Mouse (Mus musculus): ENCODE measurements around the gene Gm20547. TPM values are rescaled to one million over a fixed set of nuclear protein-coding genes. Genes with fewer than 3 reads are reported as not detected.
"Not testable (repeated sequence)": the region's sequence is repeated elsewhere in the genome, so short reads cannot be mapped to it uniquely, and the experiment has no call there.

Gene Gm20547
- polyA plus RNA-seq, 1 experiment from 2014 or later, result not detected

GRCm38 (mm10) chr17:34814818-34815370 is 66.9 kb downstream of the Gm20547 start:
- no peaks in the 10 kb centered on the region for H3K27me3 ChIP-seq
- no peaks in the 10 kb centered on the region; the same call in 1 of the 2 replicates for H3K4me1 ChIP-seq (replicated peaks)
- whole genome bisulfite sequencing (ENCODE audit: insufficient replicate concordance), result 63% methylated on average over 7 of the region's 7 CpGs
- ATAC-seq (ENCODE audit: low read depth) (no peak), DNase-seq (no peak)
- no peak overlapping the region for H3K27ac ChIP-seq
- H3K4me3 ChIP-seq (replicated peaks), result no peak overlapping the region
- no peak overlapping the region for H3K4me2 ChIP-seq
- no peak overlapping the region for H3K9ac ChIP-seq
- no peaks in the 10 kb centered on the region for H3K9me3 ChIP-seq (replicated peaks)
- H3K36me3 ChIP-seq, result no peaks in the 10 kb centered on the region

- not testable (repeated sequence) for H3K4me1 ChIP-seq (replicated peaks); H3K9me3 ChIP-seq (replicated peaks); H3K4me3 ChIP-seq (replicated peaks); H3K36me3 ChIP-seq; H3K27ac ChIP-seq; H3K27me3 ChIP-seq; H3K4me2 ChIP-seq; ATAC-seq (ENCODE audit: low read depth); H3K9ac ChIP-seq
- 46% methylated on average over 12 of the region's 12 CpGs for WGBS (ENCODE audit: insufficient replicate concordance)
- DNase-seq, result peak; percentile 19
Observed at GRCm38 (mm10) chr17:34813747-34814146, 68.1 kb downstream of the Gm20547 start.

- Histone ChIP-seq H3K9me3 (replicated peaks) (no peaks in the 10 kb centered on the region), H3K9ac (no peak overlapping the region), H3K36me3 (no peaks in the 10 kb centered on the region), H3K4me2 (no peak overlapping the region), H3K27ac (no peak overlapping the region), H3K4me1 (replicated peaks) (no peaks in the 10 kb centered on the region; the same call in 1 of the 2 replicates), H3K27me3 (no peaks in the 10 kb centered on the region), H3K4me3 (replicated peaks) (no peak overlapping the region)
- DNase-seq (no peak), ATAC-seq (ENCODE audit: low read depth) (no peak)
- WGBS (ENCODE audit: insufficient replicate concordance), result 61% methylated on average over 15 of the region's 15 CpGs
Observed at GRCm38 (mm10) chr17:34811275-34811674, 70.6 kb downstream of the Gm20547 start.

DNA sequence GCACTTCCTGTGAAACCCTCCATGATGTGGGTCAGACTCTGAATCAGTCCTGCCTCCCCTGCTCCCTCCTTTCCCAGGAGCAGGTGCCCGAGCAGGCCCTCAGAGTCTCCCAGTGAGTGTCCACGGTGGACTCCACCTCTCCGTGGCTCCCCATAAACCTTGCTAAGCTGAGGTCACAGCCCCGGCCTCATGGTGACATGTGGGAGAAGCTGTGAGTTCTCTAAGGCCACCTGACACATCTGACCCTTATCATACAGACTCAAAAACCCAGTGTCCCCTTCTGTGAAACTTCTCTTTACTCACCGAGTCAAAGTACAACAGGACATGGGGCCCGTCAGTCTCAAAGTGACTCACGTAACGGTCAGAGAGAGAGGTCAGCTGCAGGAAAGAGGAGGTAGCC is 71.0 kb downstream of the Gm20547 start:
- 65% methylated on average over 8 of the region's 8 CpGs for WGBS (ENCODE audit: insufficient replicate concordance)
- H3K36me3 ChIP-seq; H3K4me3 ChIP-seq (replicated peaks); H3K9ac ChIP-seq; ATAC-seq (ENCODE audit: low read depth); H3K4me1 ChIP-seq (replicated peaks); H3K4me2 ChIP-seq; H3K27me3 ChIP-seq; H3K9me3 ChIP-seq (replicated peaks); DNase-seq; H3K27ac ChIP-seq: not testable (repeated sequence)

- not testable (repeated sequence) for H3K4me3 ChIP-seq (replicated peaks); H3K4me1 ChIP-seq (replicated peaks); H3K27me3 ChIP-seq; DNase-seq; H3K9ac ChIP-seq; ATAC-seq (ENCODE audit: low read depth); H3K4me2 ChIP-seq; H3K27ac ChIP-seq; H3K9me3 ChIP-seq (replicated peaks); H3K36me3 ChIP-seq
- WGBS (ENCODE audit: insufficient replicate concordance), result 63% methylated on average over 5 of the region's 5 CpGs
Observed at GRCm38 (mm10) chr17:34810411-34810810, 71.4 kb downstream of the Gm20547 start.

GRCm38 (mm10) chr17:34808599-34809205 is 73.1 kb downstream of the Gm20547 start:
- ATAC-seq (ENCODE audit: low read depth) (peak; percentile 53; the same call in 1 of the 2 replicates), DNase-seq (no peak)
- Histone ChIP-seq H3K4me3 (replicated peaks) (no peak overlapping the region), H3K27ac (peak overlapping the region; percentile 55; the same call in 1 of the 2 replicates), H3K9me3 (replicated peaks) (peaks cover 6% of the 10 kb centered on the region; the same call in 1 of the 2 replicates), H3K9ac (no peak overlapping the region), H3K27me3 (no peaks in the 10 kb centered on the region), H3K4me2 (no peak overlapping the region), H3K4me1 (replicated peaks) (no peaks in the 10 kb centered on the region; the same call in 1 of the 2 replicates), H3K36me3 (no peaks in the 10 kb centered on the region)
- 57% methylated on average over 6 of the region's 6 CpGs for WGBS (ENCODE audit: insufficient replicate concordance)

DNA sequence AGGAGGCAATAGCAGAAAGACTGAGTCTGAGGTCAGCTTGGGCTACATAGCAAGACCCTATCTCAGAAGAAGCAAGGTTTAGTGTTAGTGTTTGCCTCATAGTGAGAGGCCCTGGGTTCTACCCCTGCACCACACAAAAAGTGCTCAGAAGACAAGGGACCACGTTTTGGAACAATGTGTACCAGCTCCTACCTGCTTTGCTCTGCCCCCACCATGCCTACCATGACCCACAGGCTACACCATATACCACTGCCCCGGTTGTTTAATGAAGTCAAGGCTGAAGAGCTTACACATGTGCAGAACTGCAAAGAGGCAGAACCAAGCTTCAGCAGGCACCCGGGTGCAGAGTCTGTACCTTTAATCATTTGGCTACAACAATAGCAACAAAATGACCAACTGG is 74.7 kb downstream of the Gm20547 start:
- Histone ChIP-seq H3K9ac (no peak overlapping the region), H3K4me2 (no peak overlapping the region), H3K27ac (no peak overlapping the region), H3K4me1 (replicated peaks) (no peaks in the 10 kb centered on the region; the same call in 1 of the 2 replicates), H3K27me3 (no peaks in the 10 kb centered on the region), H3K9me3 (replicated peaks) (peaks cover 6% of the 10 kb centered on the region; the same call in 1 of the 2 replicates), H3K4me3 (replicated peaks) (no peak overlapping the region), H3K36me3 (no peaks in the 10 kb centered on the region)
- ATAC-seq (ENCODE audit: low read depth), result no peak
- DNase-seq, result no peak
- WGBS (ENCODE audit: insufficient replicate concordance), result 41% methylated on average over 3 of the region's 3 CpGs

Small RNAs within 50 kb of the gene (microRNA-seq; reads per million reads assigned to microRNA genes)
- gene Mir6970 (not detected), gene Mir6971 (5.0 reads per million, percentile 11 among the genes with 10 or more reads in this experiment), gene Mir6972 (0.88 reads per million)

Other genes with a start within 250 kb of the Gm20547 start
- gene Fkbpl, start 237.3 kb downstream of the Gm20547 start, polyA plus RNA-seq (2015; fragmentation: Nextera tagmentation; extraction: Ambion mirVana), result 5.6 and 5.9 TPM in 2 replicates
- gene Atf6b, start 234.9 kb downstream of the Gm20547 start, polyA plus RNA-seq (2015; fragmentation: Nextera tagmentation; extraction: Ambion mirVana), result 24.6 and 27.4 TPM in 2 replicates
- gene Tnxb, start 211.5 kb downstream of the Gm20547 start, polyA plus RNA-seq (2015; fragmentation: Nextera tagmentation; extraction: Ambion mirVana), result 0.05 and 0.08 TPM in 2 replicates
- gene C4b, start 138.2 kb downstream of the Gm20547 start, polyA plus RNA-seq (2015; fragmentation: Nextera tagmentation; extraction: Ambion mirVana), result 1.2 and 1.4 TPM in 2 replicates
- gene Cyp21a1, start 77.5 kb downstream of the Gm20547 start, polyA plus RNA-seq (2015; fragmentation: Nextera tagmentation; extraction: Ambion mirVana), result not detected in 2 replicates
- gene Stk19, start 45.1 kb downstream of the Gm20547 start, polyA plus RNA-seq (2015; fragmentation: Nextera tagmentation; extraction: Ambion mirVana), result 19.9 and 20.2 TPM in 2 replicates
- gene Dxo, start 45.0 kb downstream of the Gm20547 start, polyA plus RNA-seq (2015; fragmentation: Nextera tagmentation; extraction: Ambion mirVana), result 28.6 and 30.9 TPM in 2 replicates
- gene Skiv2l, start 31.8 kb downstream of the Gm20547 start, polyA plus RNA-seq (2015; fragmentation: Nextera tagmentation; extraction: Ambion mirVana), result 24.0 and 26.1 TPM in 2 replicates
- 60.1 and 65.1 TPM in 2 replicates for gene Nelfe, start 31.7 kb downstream of the Gm20547 start, polyA plus RNA-seq (2015; fragmentation: Nextera tagmentation; extraction: Ambion mirVana)
- gene Cfb, start 19.5 kb downstream of the Gm20547 start, polyA plus RNA-seq (2015; fragmentation: Nextera tagmentation; extraction: Ambion mirVana), result 118 and 133 TPM in 2 replicates
- 0.54 and 0.80 TPM in 2 replicates for gene Zbtb12, start 2.6 kb downstream of the Gm20547 start, polyA plus RNA-seq (2015; fragmentation: Nextera tagmentation; extraction: Ambion mirVana)
- gene C2, start 16.2 kb upstream of the Gm20547 start, polyA plus RNA-seq (2015; fragmentation: Nextera tagmentation; extraction: Ambion mirVana), result 11.1 and 11.7 TPM in 2 replicates
- 16.8 and 17.7 TPM in 2 replicates for gene Ehmt2, start 16.4 kb upstream of the Gm20547 start, polyA plus RNA-seq (2015; fragmentation: Nextera tagmentation; extraction: Ambion mirVana)
- gene Slc44a4, start 32.4 kb upstream of the Gm20547 start, polyA plus RNA-seq (2015; fragmentation: Nextera tagmentation; extraction: Ambion mirVana), result 1.5 TPM in 2 replicates
- 14.2 and 15.2 TPM in 2 replicates for gene Neu1, start 49.2 kb upstream of the Gm20547 start, polyA plus RNA-seq (2015; fragmentation: Nextera tagmentation; extraction: Ambion mirVana)
- gene Hspa1b, start 77.2 kb upstream of the Gm20547 start, polyA plus RNA-seq (2015; fragmentation: Nextera tagmentation; extraction: Ambion mirVana), result 0.07 and 0.15 TPM in 2 replicates
- gene Gm20481, start 87.9 kb upstream of the Gm20547 start, polyA plus RNA-seq (2015; fragmentation: Nextera tagmentation; extraction: Ambion mirVana), result not detected in 2 replicates
- 2.1 and 2.3 TPM in 2 replicates for gene Hspa1a, start 90.1 kb upstream of the Gm20547 start, polyA plus RNA-seq (2015; fragmentation: Nextera tagmentation; extraction: Ambion mirVana)
- gene Hspa1l, start 90.7 kb upstream of the Gm20547 start, polyA plus RNA-seq (2015; fragmentation: Nextera tagmentation; extraction: Ambion mirVana), result 0.10 and 0.34 TPM in 2 replicates
- gene Lsm2, start 99.8 kb upstream of the Gm20547 start, polyA plus RNA-seq (2015; fragmentation: Nextera tagmentation; extraction: Ambion mirVana), result 163 and 178 TPM in 2 replicates
- gene Vars, start 118.9 kb upstream of the Gm20547 start, polyA plus RNA-seq (2015; fragmentation: Nextera tagmentation; extraction: Ambion mirVana), result 110 and 112 TPM in 2 replicates
- 0.08 TPM in 2 replicates for gene Vwa7, start 134.5 kb upstream of the Gm20547 start, polyA plus RNA-seq (2015; fragmentation: Nextera tagmentation; extraction: Ambion mirVana)
- gene Sapcd1, start 146.0 kb upstream of the Gm20547 start, polyA plus RNA-seq (2015; fragmentation: Nextera tagmentation; extraction: Ambion mirVana), result 2.5 and 2.8 TPM in 2 replicates
- 3.2 and 3.4 TPM in 2 replicates for gene Msh5, start 164.7 kb upstream of the Gm20547 start, polyA plus RNA-seq (2015; fragmentation: Nextera tagmentation; extraction: Ambion mirVana)
- gene Clic1, start 167.9 kb upstream of the Gm20547 start, polyA plus RNA-seq (2015; fragmentation: Nextera tagmentation; extraction: Ambion mirVana), result 141 and 147 TPM in 2 replicates
- 28.9 and 30.6 TPM in 2 replicates for gene Ddah2, start 177.0 kb upstream of the Gm20547 start, polyA plus RNA-seq (2015; fragmentation: Nextera tagmentation; extraction: Ambion mirVana)
- gene Ly6g6c, start 183.3 kb upstream of the Gm20547 start, polyA plus RNA-seq (2015; fragmentation: Nextera tagmentation; extraction: Ambion mirVana), result 0.25 and 0.31 TPM in 2 replicates
- 4.1 and 5.2 TPM in 2 replicates for gene Mpig6b, start 184.1 kb upstream of the Gm20547 start, polyA plus RNA-seq (2015; fragmentation: Nextera tagmentation; extraction: Ambion mirVana)
- 0.13 and 0.23 TPM in 2 replicates for gene Ly6g6e, start 194.9 kb upstream of the Gm20547 start, polyA plus RNA-seq (2015; fragmentation: Nextera tagmentation; extraction: Ambion mirVana)
- 0.35 and 0.47 TPM in 2 replicates for gene Ly6g6d, start 196.0 kb upstream of the Gm20547 start, polyA plus RNA-seq (2015; fragmentation: Nextera tagmentation; extraction: Ambion mirVana)
- gene Ly6g6f, start 203.6 kb upstream of the Gm20547 start, polyA plus RNA-seq (2015; fragmentation: Nextera tagmentation; extraction: Ambion mirVana), result 7.2 and 7.3 TPM in 2 replicates
- 51.0 and 54.9 TPM in 2 replicates for gene Abhd16a, start 207.2 kb upstream of the Gm20547 start, polyA plus RNA-seq (2015; fragmentation: Nextera tagmentation; extraction: Ambion mirVana)
- gene Ly6g5c, start 226.2 kb upstream of the Gm20547 start, polyA plus RNA-seq (2015; fragmentation: Nextera tagmentation; extraction: Ambion mirVana), result not detected in 2 replicates
- 0.21 and 0.28 TPM in 2 replicates for gene Ly6g5b, start 233.4 kb upstream of the Gm20547 start, polyA plus RNA-seq (2015; fragmentation: Nextera tagmentation; extraction: Ambion mirVana)
- 14.1 and 14.8 TPM in 2 replicates for gene Gpank1, start 239.4 kb upstream of the Gm20547 start, polyA plus RNA-seq (2015; fragmentation: Nextera tagmentation; extraction: Ambion mirVana)
- 176 and 182 TPM in 2 replicates for gene Csnk2b, start 240.0 kb upstream of the Gm20547 start, polyA plus RNA-seq (2015; fragmentation: Nextera tagmentation; extraction: Ambion mirVana)
- 3.1 and 3.6 TPM in 2 replicates for gene D17H6S53E, start 244.3 kb upstream of the Gm20547 start, polyA plus RNA-seq (2015; fragmentation: Nextera tagmentation; extraction: Ambion mirVana)